Mouse (Mus musculus): Measurements from ENCODE around the gene Rps6kl1. TPM values are rescaled to one million over a fixed set of nuclear protein-coding genes. Genes with fewer than 3 reads are reported as not detected.
"Not testable (repeated sequence)": the region's sequence is repeated elsewhere in the genome, so short reads cannot be mapped to it uniquely, and the experiment has no call there.

Rps6kl1 gene
- total RNA-seq, 2 experiments from 2014 or later: 0.39 to 1.00 TPM

- DNase-seq (ENCODE audit: low spot score): no peak
Observed at GRCm38 (mm10) chr12:85175926-85176845, 25.1 kb upstream of the Rps6kl1 start.

- DNase-seq (ENCODE audit: low spot score): no peak
Observed at GRCm38 (mm10) chr12:85175087-85175675, 24.1 kb upstream of the Rps6kl1 start.

- DNase-seq (ENCODE audit: low spot score): peak; percentile 59
Observed at GRCm38 (mm10) chr12:85174016-85174415, 23.0 kb upstream of the Rps6kl1 start.

GRCm38 (mm10) chr12:85170948-85171307 is 19.9 kb upstream of the Rps6kl1 start:
- no peak for DNase-seq (ENCODE audit: low spot score)

- DNase-seq (ENCODE audit: low spot score): peak; percentile 81
Observed at GRCm38 (mm10) chr12:85170284-85170947, 19.4 kb upstream of the Rps6kl1 start.

GRCm38 (mm10) chr12:85169877-85170276 is 18.8 kb upstream of the Rps6kl1 start:
- no peak for DNase-seq (ENCODE audit: low spot score)

GRCm38 (mm10) chr12:85169117-85169858 is 18.2 kb upstream of the Rps6kl1 start:
- DNase-seq (ENCODE audit: low spot score): peak; percentile 88

GRCm38 (mm10) chr12:85166631-85167030 is 15.6 kb upstream of the Rps6kl1 start:
- no peak for DNase-seq (ENCODE audit: low spot score)

- peak; percentile 79 for DNase-seq (ENCODE audit: low spot score)
Observed at GRCm38 (mm10) chr12:85164996-85165395, 13.9 kb upstream of the Rps6kl1 start.

- peak; percentile 57 for DNase-seq (ENCODE audit: low spot score)
Observed at GRCm38 (mm10) chr12:85159592-85159991, 8.5 kb upstream of the Rps6kl1 start.

GRCm38 (mm10) chr12:85158801-85159200 is 7.7 kb upstream of the Rps6kl1 start:
- no peak for DNase-seq (ENCODE audit: low spot score)

- DNase-seq (ENCODE audit: low spot score): no peak
Observed at GRCm38 (mm10) chr12:85157797-85158460, 6.9 kb upstream of the Rps6kl1 start.

GRCm38 (mm10) chr12:85156324-85156723 is 5.3 kb upstream of the Rps6kl1 start:
- DNase-seq (ENCODE audit: low spot score): no peak

GRCm38 (mm10) chr12:85153011-85153410 is 1.9 kb upstream of the Rps6kl1 start:
- DNase-seq (ENCODE audit: low spot score): no peak

- DNase-seq (ENCODE audit: low spot score): no peak
Observed at GRCm38 (mm10) chr12:85150321-85151001, 603 bp downstream of the Rps6kl1 start.

- DNase-seq (ENCODE audit: low spot score): no peak
Observed at GRCm38 (mm10) chr12:85146881-85147280, 4.2 kb downstream of the Rps6kl1 start.

- DNase-seq (ENCODE audit: low spot score): no peak
Observed at GRCm38 (mm10) chr12:85146355-85146754, 4.7 kb downstream of the Rps6kl1 start.

GRCm38 (mm10) chr12:85145630-85146029 is 5.4 kb downstream of the Rps6kl1 start:
- DNase-seq (ENCODE audit: low spot score): peak; percentile 66

- DNase-seq (ENCODE audit: low spot score): no peak
Observed at GRCm38 (mm10) chr12:85144821-85145220, 6.2 kb downstream of the Rps6kl1 start.

- not testable (repeated sequence) for DNase-seq (ENCODE audit: low spot score)
Observed at GRCm38 (mm10) chr12:85144276-85144675, 6.8 kb downstream of the Rps6kl1 start.

Data from gastrocnemius, adult 18-20 months (tissue).